Mouse (Mus musculus) brain, embryonic 14.5 days (tissue): Measurements from ENCODE around the gene Cbfa2t3.

Experiments
- CTCF ChIP-seq: fragments of 200-500 bp; IDR thresholded peaks from 2 replicates; pipeline ENCODE4 v1.5.1; 2012; ENCODE audit warnings: inconsistent platforms, mild to moderate bottlenecking, moderate library complexity, borderline replicate concordance; ENCODE audit not compliant: insufficient read depth, insufficient read length; ENCODE audit errors: extremely low read depth
- POLR2A ChIP-seq: fragments of 200-500 bp; IDR thresholded peaks from 2 replicates; pipeline ENCODE4 v1.6.1; 2012; ENCODE audit warnings: mild to moderate bottlenecking, inconsistent platforms, borderline replicate concordance; ENCODE audit not compliant: poor library complexity, insufficient read depth, insufficient read length, severe bottlenecking; ENCODE audit errors: extremely low read depth

GRCm38 (mm10) chr8:122610209-122610608 lies 88.7 kb downstream of the Cbfa2t3 start:
- TF ChIP-seq CTCF (no peak), POLR2A (no peak)
